Mouse (Mus musculus) liver, postnatal 0 days (tissue): ENCODE data around the gene Ifi203.
"Not testable (repeated sequence)": the region's sequence is repeated elsewhere in the genome, so short reads cannot be mapped to it uniquely, and the experiment has no call there.

Experiments used
- CTCF ChIP-seq: sonication (generic); IDR thresholded peaks from 2 replicates; pipeline ENCODE4 v1.5.1; 2016; ENCODE audit warnings: antibody characterized with exemption, low read depth
- EP300 ChIP-seq: IDR thresholded peaks from 2 replicates; pipeline ENCODE4 v1.6.1; 2016; ENCODE audit warnings: antibody characterized with exemption, low read depth, mild to moderate bottlenecking

- not testable (repeated sequence) for TF ChIP-seq CTCF, EP300
Observed at GRCm38 (mm10) chr1:173887026-173887787, 55.3 kb downstream of the Ifi203 start.
